ENCODE assay signal across 20 mouse cellular contexts in genomic region chr3:97274516-97275230, GRCm38 (mm10). TPM values are rescaled to one million over a fixed set of nuclear protein-coding genes. Genes with fewer than 3 reads are reported as not detected.
DNase-seq lines count a peak whose midpoint lies in the region; ATAC-seq and TF ChIP-seq lines count a peak whose summit lies in the region.
"Had no signal": no experiment of that assay in that cellular context is flagged by ENCODE, and none has a peak within 500 bp of the region (broad histone marks: within the 10 kb centered on the region; RNA-seq: fewer than 3 reads in every experiment).

No protein-coding gene starts in this region.

- H3K27me3 ChIP-seq in thymus, adult 2 months (ENCODE audit: control insufficient read depth, insufficient read depth, low read length), result no peaks in the 10 kb centered on the region
- no peaks in the 10 kb centered on the region for H3K27me3 ChIP-seq in liver, embryonic 16.5 days (ENCODE audit: control insufficient read depth, insufficient read depth, low read depth, low read length)
- H3K27me3 ChIP-seq in midbrain, embryonic 16.5 days (ENCODE audit: control insufficient read depth, insufficient read depth, low read depth, low read length), result no peaks in the 10 kb centered on the region
- H3K27me3 ChIP-seq: forebrain, embryonic 15.5 days; midbrain, embryonic 12.5 days had no signal

- peak overlapping the region; percentile 31; the same call in 1 of the 2 replicates for H3K27ac ChIP-seq in thymus, adult 2 months (ENCODE audit: control insufficient read depth, insufficient read depth, low read length)
- H3K27ac ChIP-seq in liver, embryonic 16.5 days (ENCODE audit: low read length), result peak overlapping the region; percentile 29
- no peak overlapping the region for H3K27ac ChIP-seq in midbrain, embryonic 16.5 days (ENCODE audit: low read length)
- H3K27ac ChIP-seq: embryonic facial prominence, embryonic 10.5 days; forebrain, embryonic 15.5 days; hindbrain, postnatal 0 days; macrophage; midbrain, embryonic 12.5 days had no signal

- peak; percentile 91 for ATAC-seq in liver, embryonic 16.5 days (ENCODE audit: low read depth)
- ATAC-seq in midbrain, embryonic 16.5 days, result no peak
- no peak for ATAC-seq in activated CD4-positive, CD25-positive, alpha-beta regulatory T cell, adult 4 months
- ATAC-seq: forebrain, embryonic 15.5 days; hindbrain, postnatal 0 days had no signal

- WGBS in thymus, adult 2 months, result 93% methylated on average over 15 of the region's 15 CpGs
- WGBS in liver, embryonic 16.5 days (ENCODE audit: insufficient replicate concordance), result 59% methylated on average over 15 of the region's 15 CpGs
- WGBS in midbrain, embryonic 16.5 days, result 89% methylated on average over 15 of the region's 15 CpGs

- H3K9ac ChIP-seq in liver, embryonic 16.5 days (ENCODE audit: low read depth, low read length), result no peak overlapping the region
- no peak overlapping the region for H3K9ac ChIP-seq in midbrain, embryonic 16.5 days (ENCODE audit: low read depth, low read length)
- H3K9ac ChIP-seq: forebrain, embryonic 15.5 days; midbrain, embryonic 12.5 days had no signal

- H3K9me3 ChIP-seq in liver, embryonic 16.5 days (replicated peaks; ENCODE audit: control insufficient read depth, low read length), result no peaks in the 10 kb centered on the region
- H3K9me3 ChIP-seq in midbrain, embryonic 16.5 days (replicated peaks; ENCODE audit: control insufficient read depth, low read length, poor library complexity, severe bottlenecking), result no peaks in the 10 kb centered on the region
- H3K9me3 ChIP-seq: embryonic facial prominence, embryonic 10.5 days; forebrain, embryonic 15.5 days; midbrain, embryonic 12.5 days had no signal

- H3K4me2 ChIP-seq in liver, embryonic 16.5 days (ENCODE audit: low read depth, low read length), result no peak overlapping the region; the same call in 1 of the 2 replicates
- H3K4me2 ChIP-seq in midbrain, embryonic 16.5 days (ENCODE audit: low read length), result no peak overlapping the region
- H3K4me2 ChIP-seq: forebrain, embryonic 15.5 days; midbrain, embryonic 12.5 days had no signal

- TF ChIP-seq POLR2A in thymus, adult 2 months (IDR thresholded peaks at IDR 0.05; ENCODE audit: control insufficient read depth, extremely low read depth, insufficient read depth, low read length, poor library complexity), result no peak

- peaks cover 12% of the 10 kb centered on the region for H3K4me1 ChIP-seq in thymus, adult 2 months (replicated peaks; ENCODE audit: control insufficient read depth, insufficient read depth, low read length)
- no peaks in the 10 kb centered on the region for H3K4me1 ChIP-seq in liver, embryonic 16.5 days (ENCODE audit: control insufficient read depth, low read depth, low read length)
- peaks cover 9% of the 10 kb centered on the region for H3K4me1 ChIP-seq in midbrain, embryonic 16.5 days (ENCODE audit: control insufficient read depth, insufficient read depth, low read length)

- H3K36me3 ChIP-seq in thymus, adult 2 months (ENCODE audit: control insufficient read depth, insufficient read depth, low read length), result no peaks in the 10 kb centered on the region
- no peaks in the 10 kb centered on the region for H3K36me3 ChIP-seq in liver, embryonic 16.5 days (ENCODE audit: control insufficient read depth, insufficient read depth)
- no peaks in the 10 kb centered on the region for H3K36me3 ChIP-seq in midbrain, embryonic 16.5 days (ENCODE audit: control insufficient read depth, insufficient read depth, low read length)

- H3K4me3 ChIP-seq in thymus, adult 2 months (ENCODE audit: control insufficient read depth, insufficient read depth, low read length), result no peak overlapping the region
- H3K4me3 ChIP-seq in liver, embryonic 16.5 days (ENCODE audit: low read depth, low read length), result no peak overlapping the region
- H3K4me3 ChIP-seq in midbrain, embryonic 16.5 days (ENCODE audit: low read depth, low read length), result no peak overlapping the region
- H3K4me3 ChIP-seq: embryonic facial prominence, embryonic 10.5 days; erythroblast, embryonic 14.5 days; forebrain, embryonic 15.5 days; midbrain, embryonic 12.5 days had no signal

- TF ChIP-seq CTCF in thymus, adult 2 months (IDR thresholded peaks at IDR 0.05; ENCODE audit: borderline replicate concordance, control insufficient read depth, extremely low read depth, insufficient read depth, low read length, poor library complexity), result no peak

- DNase-seq in thymus, adult 2 months, result no peak
- DNase-seq in thymus, postnatal 10 days (ENCODE audit: low spot score in 2 of 2), result no peak
- peak; percentile 65 to 75 for DNase-seq in kidney, postnatal 25 days
- no peak for DNase-seq in frontal cortex, postnatal 14 days (ENCODE audit: low spot score in 2 of 2)
- DNase-seq: adrenal gland, adult 2 months; cerebellum, adult 11 months; cerebellum, postnatal 36 days; gastrocnemius, postnatal 10 days; heart, postnatal 10 days; lung, adult 18-20 months; right cerebral cortex, postnatal 4 days had no signal

RNA-seq across cellular contexts. Expression of gene Bcl9, which starts 23.0 kb away (rescaled TPM):
- 22.8 and 25.8 TPM in 2 replicates for polyA plus RNA-seq in thymus, adult 2 months (2012; rRNA removed)
- 2.9 and 3.8 TPM in 2 replicates for polyA plus RNA-seq in liver, embryonic 16.5 days (2015; fragmentation: Nextera tagmentation; extraction: Ambion mirVana)
- 78.3 and 92.4 TPM in 2 replicates for polyA plus RNA-seq in midbrain, embryonic 16.5 days (2015; fragmentation: Nextera tagmentation; extraction: Ambion mirVana)
- 1 to 10 TPM; 2.7 to 3.2 TPM for polyA plus RNA-seq in activated CD4-positive, CD25-positive, alpha-beta regulatory T cell, adult 4 months (2017; shearing (Covaris generic))

Comparison
In these comparisons a context has a peak if more than half of its experiments do, and no peak if none do; other contexts are left out.
1. DNase-seq: peak in kidney, postnatal 25 days (2 of 2); none in thymus, adult 2 months (single experiment), thymus, postnatal 10 days (0 of 2) and frontal cortex, postnatal 14 days (0 of 2).